Mouse (Mus musculus): ENCODE data around the gene Gpn1.
A peak's percentile ranks its signal among the peaks of the same experiment; 100 is the strongest.
"Not testable (repeated sequence)": the region's sequence is repeated elsewhere in the genome, so short reads cannot be mapped to it uniquely, and the experiment has no call there.

Gpn1 gene

DNA sequence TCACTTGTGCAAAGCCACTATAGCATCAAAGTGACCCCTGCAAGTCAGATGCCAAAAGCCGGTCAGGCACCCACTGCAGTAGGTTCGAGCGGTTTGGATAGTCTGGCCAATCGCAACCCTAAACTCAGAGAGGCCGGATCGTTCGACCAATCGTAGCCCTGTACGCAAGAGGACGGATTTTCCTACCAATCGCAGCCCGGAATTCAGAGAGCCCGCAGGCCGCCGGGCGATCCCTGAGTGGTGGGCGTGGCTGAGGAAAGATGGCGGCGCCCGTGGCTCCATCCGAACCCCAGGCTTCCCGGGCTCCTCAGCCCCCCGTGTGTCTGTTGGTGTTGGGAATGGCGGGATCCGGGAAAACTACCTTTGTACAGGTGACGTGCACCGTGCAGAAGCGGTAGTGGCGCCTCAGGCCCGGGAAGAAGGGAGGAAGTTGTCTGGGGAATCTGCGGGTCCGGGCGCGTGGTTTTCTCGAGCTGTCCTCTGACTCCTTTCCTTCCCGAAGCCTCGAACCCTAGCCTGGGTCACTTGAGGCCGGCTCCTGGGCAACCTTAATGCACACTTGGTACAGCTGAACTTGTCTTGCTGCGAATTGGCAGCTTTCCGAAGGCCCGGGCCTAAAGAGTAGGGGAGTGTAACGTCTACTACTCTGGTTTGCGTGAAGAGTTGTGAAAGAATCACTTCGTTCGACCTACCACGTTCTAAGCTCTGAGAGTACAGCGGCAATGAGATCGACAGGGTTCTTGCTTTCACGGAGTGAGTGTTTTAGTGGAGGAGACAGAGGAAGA is at the start of gene Gpn1:
Gene Gpn1 (plus strand): TSS at position 229 of the 785 bp plus-strand sequence.
- peak; percentile 76 for DNase-seq (ENCODE audit: low read depth, low spot score)

DNA sequence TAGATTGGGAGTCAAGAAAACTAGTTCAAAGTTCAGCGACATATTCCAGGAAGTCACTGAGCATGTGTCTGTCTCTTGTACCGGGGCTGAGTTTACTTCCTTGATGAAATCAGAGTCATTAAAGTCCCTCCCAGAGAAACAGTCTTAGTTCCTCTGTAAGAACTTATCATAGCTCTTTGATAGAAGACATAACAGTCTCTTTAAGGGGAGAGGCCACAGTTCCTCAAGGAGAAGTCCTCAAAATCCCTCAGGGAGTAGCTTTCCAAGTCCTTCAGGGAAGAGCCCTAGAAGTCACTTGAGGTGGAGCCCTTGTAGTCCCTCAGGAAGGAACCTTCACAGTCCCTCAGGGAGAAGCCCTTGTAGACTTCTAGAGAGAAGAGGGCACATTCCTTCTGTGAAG is 43.2 kb upstream of the Gpn1 start:
- DNase-seq (ENCODE audit: low read depth, low spot score): no peak

DNA sequence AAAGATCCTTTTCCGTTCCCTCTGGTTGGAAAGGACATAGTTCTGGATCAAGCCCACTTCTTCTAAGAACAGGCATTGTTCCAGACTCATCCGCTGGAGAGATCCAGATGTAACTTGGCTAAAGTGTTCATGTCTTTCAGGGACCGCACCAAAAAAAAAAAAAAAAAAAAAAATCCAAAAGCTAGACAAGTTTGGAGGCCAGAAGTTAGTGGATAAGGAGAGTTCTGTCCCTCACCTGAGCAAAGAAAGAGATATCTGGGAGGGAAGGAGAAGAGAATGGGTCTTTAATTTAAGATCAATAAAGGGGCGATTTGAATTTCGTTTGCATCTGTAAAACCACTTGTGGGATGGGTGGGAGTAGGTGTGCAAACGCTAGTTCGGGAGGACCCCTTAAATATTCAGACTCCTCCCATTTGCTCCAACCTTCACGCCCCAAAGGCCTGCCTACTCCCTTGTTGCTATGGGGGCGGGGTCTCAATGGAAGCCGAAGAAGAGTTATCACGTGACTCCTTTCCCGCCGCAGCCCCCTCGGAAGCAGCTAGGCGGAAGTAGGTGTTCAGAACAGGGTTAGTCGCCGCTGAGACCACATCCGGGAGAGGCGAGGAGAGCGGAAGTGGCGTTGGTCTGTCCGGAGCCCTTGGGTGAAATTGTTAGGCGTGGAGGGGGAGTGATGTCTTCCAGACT is 42.5 kb upstream of the Gpn1 start, which contains the start of gene Zfp512:
Gene Zfp512 (plus strand): TSS at position 554 of the 684 bp plus-strand sequence.
- peak; percentile 91 for DNase-seq (ENCODE audit: low read depth, low spot score)

DNA sequence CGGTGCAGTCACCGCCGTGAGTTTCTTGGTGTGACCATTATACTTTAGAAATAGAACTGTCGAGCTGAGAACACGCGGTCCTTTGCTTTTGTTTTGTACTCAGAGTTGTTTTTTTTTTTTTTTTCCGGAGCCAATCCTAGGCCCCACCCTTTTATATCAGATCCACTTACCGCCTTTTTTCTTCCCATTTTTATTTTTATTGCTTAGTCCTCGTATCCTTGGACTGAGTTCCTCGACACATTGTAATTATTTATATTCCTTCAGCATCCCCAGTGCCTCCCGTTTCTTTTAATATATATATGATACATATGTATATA is 42.0 kb upstream of the Gpn1 start:
- DNase-seq (ENCODE audit: low read depth, low spot score): no peak

DNA sequence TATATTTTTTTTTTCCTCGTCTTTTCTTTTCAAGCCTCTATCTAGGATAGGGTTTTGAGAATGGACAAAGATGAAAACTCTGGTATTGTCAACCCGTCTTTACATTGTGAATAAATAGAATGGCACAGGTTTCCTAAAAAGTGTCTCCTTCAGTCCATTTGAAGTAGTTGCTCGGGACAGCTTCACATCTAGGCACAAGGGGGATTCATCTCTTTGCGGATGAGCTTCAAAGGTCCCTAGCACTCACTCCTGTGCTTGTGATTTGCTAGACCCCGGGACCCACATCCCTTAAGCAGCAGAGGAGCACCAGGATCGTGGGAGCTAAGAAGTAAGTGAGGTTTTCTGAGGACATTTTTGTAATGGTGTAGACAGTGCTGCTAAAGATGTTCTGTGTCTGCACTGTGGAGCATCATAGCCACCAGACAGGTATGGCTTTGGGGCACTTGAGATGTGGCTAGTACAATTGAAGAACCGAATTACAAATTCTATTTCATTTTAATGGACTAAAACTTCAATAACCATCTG is 41.6 kb upstream of the Gpn1 start:
- DNase-seq (ENCODE audit: low read depth, low spot score): no peak

DNA sequence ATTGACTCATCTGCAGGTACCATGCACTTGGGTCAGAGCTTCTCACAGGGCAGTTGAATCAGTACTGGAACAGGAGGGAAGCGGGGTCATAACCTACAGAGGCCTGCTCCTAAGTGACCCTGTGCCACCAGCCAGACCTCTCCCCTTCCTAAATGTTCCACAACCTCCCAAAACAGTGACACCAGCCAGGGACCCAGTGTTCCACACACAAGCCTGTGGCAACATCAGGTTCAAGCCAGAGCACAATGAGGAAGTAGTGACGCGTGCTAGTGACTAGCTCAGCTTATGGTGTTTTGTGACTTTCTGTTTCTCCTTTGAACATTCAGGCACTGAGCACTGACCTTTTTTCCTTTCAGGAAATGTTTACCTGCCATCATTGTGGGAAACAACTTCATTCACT is 26.7 kb upstream of the Gpn1 start:
- DNase-seq (ENCODE audit: low read depth, low spot score): no peak

DNA sequence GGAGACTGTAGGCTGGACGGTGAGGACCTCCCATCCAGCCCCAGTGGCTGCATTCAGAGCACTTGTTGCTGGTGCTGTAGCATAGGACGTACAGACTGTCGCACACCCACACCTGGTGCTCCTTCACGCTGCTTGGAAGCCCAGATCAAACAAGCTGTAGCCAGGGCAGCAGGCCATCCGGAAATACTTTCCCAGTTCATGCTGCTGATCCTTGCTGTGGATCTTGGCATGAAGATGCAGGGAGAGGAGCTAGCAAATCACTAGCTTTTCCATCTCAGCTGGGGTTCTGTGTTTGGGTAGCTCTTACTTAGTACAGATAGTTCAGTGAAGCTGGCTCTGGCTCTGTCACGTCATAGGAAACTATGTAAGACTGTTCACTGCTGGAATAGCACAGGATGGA is 24.8 kb upstream of the Gpn1 start:
- DNase-seq (ENCODE audit: low read depth, low spot score): no peak

DNA sequence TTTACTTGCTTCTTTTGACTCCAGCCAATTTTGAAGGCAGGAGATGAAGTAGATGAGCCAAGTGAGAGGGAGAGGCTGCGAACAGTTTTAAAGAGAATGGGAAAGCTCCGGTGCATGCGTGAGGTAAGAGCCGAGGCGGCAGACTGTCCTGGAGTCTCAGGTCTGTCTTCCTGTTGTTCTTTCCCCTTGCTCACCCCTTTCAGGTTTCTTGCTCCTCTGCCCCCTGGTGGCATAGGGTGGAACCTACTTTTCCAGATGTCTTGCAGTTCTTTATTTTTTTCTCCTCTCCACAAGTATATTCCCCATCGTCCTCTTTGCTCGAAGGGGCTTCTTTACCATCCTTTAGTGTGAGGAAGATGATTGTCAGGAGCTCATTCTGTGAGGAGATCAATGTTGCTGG is 24.2 kb upstream of the Gpn1 start:
- DNase-seq (ENCODE audit: low read depth, low spot score): no peak

DNA sequence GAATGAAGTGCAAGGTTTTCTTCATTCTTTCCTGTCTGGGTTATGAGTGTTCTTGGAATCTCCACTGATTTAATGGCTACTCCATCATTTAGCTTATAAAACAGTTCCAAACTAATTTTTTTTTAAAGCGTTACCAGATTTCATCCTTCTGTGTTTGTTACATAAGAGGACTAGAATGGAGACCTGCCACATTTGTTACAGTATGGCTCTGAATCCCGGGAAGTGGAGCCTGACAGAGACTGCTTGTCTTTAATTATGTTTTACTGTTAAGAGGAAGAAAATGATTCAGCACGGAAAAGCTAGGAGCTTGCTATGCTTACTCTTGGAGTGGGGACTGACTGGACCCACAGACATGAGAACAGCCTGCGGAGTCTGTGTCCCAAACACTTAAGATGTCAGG is 14.0 kb upstream of the Gpn1 start:
- no peak for DNase-seq (ENCODE audit: low read depth, low spot score)

DNA sequence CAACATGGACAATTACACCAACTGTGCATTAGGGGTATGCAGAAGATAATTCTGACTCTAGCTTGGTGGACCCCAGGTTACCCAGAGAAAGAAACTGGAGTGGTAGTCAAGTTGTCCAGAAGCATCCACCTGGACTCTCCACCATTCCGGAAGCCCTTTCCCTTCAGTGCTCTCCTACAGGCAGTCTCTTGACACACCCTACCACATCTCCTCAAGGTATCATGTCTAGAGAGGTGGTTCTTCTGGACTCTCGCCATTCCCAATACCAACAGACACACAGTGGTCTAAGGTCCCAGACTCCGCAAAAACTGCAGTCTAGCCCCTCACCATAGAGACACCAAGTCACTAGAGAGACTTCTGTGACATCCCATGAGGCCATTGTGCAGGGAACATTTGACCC is 9.1 kb upstream of the Gpn1 start, which contains the start of gene 4930548H24Rik:
Gene 4930548H24Rik (plus strand): TSS at position 301 of the 400 bp plus-strand sequence.
- DNase-seq (ENCODE audit: low read depth, low spot score): no peak

DNA sequence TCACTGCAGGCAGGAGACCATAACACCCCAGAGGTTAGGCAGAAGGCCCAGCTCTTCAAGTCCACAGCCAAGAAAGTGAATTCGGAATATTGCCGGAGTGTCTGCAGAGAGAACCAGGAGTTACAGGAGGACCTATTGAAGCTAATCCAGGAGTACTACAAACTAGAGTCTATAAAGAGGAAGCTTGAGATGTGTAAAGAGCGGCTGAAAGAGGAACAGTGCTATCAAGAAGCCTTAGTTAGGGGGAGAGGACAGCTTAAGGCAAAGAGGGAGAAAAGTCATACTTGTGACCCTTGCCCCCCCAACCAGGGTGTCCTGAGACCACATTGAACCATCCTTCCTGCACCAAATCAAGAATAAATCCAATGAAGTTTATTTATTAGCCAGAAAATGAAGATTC is 6.7 kb upstream of the Gpn1 start:
- DNase-seq (ENCODE audit: low read depth, low spot score): no peak

DNA sequence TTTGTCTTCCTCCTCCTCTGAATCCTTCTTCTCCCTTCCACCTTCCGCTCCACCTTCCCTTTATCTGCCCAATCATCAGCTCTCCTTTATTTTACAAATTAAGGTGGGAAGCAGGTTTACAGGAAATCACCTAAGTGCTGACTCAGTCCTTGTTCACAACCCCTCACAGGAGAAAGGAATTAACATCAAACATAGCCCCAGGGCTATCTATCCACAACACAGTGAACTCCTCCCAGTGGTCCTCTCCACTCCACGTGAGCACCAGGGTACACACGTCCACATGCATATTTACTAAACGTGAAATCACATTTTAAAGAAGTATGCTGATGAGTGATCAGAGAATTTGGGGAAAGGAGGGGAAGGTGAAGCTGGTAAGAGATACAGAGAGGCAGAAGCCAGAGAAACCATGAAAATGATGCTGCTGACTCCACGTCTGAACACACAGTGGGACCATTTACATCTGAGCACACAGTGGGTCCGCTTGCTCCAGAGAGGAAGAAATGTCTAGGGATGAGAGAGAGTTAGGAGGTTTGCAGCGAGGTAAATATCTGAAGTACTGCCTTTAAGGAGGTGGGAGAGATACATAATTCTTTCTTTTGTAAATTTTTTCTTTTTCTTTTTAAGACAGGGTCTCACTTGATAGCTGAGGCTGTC is 5.3 kb upstream of the Gpn1 start:
- peak; percentile 60 for DNase-seq (ENCODE audit: low read depth, low spot score)

DNA sequence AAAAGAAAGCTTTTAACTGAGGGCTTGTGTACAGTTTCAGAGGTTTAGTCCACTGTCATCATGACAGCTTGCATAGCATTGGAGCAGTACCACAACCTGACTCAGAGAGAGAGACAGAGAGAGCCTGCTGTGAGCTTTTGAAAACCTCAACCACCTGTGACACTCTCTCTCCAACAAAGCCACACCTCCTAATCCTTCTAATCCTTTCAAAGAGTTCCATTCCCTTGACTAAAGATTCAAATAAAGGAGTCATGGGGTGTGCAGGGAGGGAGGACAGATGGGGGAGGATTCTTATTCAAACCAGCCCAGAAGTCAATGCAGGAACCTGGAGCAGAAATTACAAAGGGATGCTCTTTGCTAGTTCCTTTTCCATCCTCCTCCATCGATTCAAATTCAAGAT is 2.5 kb upstream of the Gpn1 start:
- no peak for DNase-seq (ENCODE audit: low read depth, low spot score)

DNA sequence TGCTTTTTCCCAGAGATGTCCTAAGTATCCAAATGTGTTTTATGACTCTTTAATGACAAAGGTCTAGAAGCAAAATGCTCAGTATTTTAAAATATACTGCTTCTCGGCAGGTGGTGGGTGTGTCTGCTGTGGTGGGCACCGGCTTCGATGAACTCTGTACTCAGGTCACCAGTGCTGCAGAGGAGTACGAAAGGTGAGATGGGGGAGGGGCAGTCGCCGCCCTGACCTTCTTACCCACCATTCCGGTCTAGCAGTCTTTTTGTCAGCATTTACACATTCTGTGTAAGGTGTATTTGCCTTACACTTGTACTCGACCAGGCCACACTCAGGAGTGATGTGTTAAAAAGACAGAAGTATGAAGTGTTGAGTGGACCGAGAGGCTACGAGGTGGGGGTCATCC is 10.3 kb downstream of the Gpn1 start:
- no peak for DNase-seq (ENCODE audit: low read depth, low spot score)

DNA sequence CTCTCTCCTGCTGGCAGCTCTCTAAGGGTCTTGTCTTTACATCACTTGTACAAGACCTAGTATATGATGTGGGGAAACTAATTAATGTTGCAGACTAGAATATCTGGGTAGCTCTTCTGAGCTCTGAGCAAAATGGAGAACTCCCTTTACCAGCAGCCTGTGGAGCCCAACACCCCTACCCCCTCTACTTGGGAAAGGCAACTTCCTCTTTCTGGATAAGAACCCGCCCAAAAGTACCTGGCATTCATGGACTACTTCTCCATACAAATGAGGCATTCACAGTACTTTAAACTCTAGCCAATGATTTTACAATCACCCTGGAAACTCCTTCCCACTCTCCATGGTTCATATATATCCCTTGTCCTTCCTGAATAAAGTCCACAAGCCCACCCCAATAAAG is 17.9 kb downstream of the Gpn1 start:
- DNase-seq (ENCODE audit: low read depth, low spot score): no peak

DNA sequence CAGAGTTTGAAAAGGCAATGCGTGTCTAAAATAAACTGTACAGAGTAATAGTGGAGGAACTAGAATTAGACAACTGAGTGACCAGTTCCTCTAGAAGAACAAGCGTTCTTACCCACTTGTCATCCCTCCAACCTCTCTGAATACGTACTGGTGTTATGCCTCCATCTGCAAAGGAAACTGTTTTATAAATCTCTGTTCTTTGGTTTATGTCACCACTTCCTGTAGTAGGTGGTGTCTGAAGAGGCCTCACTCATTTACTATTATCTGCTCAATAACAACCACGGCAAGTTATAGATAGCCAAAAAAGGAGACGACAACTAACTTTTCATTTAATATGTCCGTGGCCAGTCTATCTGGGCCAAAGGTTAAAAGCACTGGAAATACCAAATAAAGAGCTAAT is 26.0 kb downstream of the Gpn1 start:
- DNase-seq (ENCODE audit: low read depth, low spot score): no peak

DNA sequence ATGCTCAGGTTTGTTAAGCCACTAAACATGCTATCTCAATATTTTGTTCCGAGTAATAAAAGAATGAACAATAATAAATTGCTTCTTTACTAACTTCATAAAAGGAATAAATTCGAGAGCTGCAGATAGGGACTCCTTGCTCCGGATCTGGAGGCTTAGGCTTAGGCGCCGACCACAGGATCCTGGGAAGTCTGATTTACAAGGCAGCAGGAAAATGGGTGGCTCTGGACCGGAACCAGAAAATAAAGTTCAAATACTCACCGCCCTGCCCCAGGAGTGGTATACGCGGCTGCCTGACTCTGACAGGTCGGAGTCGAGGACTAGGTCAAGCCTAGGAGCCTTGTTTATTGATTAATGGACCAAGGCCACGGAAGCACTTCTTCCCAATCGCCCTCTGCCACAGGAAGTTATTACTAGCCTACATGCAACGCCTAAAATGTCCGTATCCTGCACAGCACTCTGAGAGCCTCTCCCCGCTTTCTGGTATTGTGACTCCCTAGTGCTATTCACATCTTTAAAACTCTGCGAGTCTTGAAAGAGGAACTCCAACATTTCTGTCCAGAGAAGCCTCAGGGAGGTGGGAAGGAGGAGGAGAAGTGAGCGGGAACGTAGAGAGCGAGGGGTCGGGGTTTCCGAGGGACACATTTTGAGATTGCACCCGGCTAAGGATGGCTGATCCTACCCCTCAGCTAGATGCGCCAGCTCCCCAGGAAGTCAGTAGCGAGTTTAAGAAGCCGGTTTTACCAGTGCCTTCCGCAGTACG is 32.0 kb downstream of the Gpn1 start, which contains the start of gene Slc4a1ap:
Gene Slc4a1ap (plus strand): TSS at position 642 of the 763 bp plus-strand sequence.
- peak; percentile 65 for DNase-seq (ENCODE audit: low read depth, low spot score)

DNA sequence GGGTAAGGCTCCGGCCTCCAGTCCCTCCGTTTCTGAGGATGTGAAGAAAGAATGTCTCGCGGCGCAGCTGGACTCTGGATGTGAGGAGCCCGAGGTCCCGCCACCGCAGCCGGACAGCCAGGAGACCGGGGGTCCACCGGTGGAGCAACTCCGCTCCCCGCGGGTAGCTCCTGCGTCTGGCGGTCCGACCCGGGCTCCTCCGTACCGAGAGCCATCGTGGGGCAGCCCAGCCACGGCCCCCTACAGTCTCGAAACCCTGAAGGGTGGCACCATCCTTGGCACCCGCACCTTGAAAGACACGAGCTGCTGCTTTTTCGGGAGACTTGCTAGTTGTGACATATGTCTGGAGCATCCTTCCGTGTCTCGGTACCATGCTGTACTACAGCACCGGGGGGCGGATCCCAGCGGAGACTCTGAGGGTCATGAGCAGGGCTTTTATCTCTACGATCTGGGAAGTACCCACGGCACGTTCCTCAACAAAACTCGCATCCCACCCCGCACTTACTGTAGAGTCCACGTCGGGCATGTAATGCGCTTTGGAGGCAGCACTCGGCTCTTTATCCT is 32.7 kb downstream of the Gpn1 start:
- DNase-seq (ENCODE audit: low read depth, low spot score): no peak

DNA sequence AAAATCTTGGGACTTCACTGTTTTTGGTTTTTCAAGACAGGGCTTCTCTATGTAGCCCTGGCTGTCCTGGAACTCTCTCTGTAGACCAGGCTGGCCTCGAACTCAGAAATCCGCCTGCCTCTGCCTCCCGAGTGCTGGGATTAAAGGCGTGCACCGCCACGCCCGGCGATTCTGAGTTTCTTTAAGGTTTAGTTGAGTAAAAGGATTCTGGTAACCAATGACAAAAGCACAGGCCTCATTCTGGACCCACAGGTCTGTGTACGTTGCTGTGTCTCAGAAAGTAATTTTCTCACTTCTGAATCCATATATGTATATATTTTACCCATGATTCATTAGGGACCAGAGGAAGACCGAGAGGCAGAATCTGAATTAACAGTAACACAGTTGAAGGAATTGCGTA is 33.2 kb downstream of the Gpn1 start, which contains the start of gene Supt7l:
Gene Supt7l (minus strand): TSS at position 101 of the 400 bp plus-strand sequence.
- DNase-seq (ENCODE audit: low read depth, low spot score): not testable (repeated sequence)

DNA sequence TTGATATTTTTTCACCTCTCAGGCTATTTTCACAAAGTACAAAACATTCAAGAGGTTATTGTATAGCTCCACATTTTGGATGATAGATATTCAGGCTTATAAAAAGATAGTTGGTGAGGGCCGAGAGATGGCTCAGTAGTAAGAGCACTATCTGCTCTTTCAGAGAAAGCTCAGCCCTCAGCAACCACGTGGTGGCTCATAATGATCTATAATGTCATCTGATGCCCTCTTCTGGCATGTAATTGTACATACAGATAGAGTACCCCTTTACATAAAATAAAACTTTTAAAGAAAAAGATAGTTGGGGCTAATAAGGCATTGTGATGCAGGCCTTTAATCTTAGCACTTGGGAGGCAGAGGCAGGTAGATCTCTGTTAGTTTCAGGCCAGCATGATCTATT is 34.0 kb downstream of the Gpn1 start:
- DNase-seq (ENCODE audit: low read depth, low spot score): no peak

DNA sequence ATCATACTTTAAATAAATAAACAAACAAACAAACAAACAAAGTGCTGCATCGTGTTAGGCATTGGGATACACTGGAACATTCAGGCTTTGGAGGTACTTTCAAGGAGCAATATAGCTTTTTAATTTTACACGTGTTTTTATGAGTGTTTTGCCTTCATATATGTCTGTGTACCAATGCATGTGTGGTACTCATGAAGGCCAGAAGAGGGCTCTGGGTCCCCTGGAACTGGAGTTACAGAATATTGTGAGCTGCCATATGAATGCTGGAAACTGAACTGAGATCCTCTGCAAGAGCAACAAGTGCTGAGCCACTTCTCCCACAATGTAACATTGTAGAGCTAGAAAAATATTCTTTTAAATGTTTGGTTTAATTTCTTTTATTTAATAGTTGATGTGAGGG is 40.7 kb downstream of the Gpn1 start:
- DNase-seq (ENCODE audit: low read depth, low spot score): no peak
